11 mouse cellular contexts compared by ENCODE assay signal in the genomic region with DNA sequence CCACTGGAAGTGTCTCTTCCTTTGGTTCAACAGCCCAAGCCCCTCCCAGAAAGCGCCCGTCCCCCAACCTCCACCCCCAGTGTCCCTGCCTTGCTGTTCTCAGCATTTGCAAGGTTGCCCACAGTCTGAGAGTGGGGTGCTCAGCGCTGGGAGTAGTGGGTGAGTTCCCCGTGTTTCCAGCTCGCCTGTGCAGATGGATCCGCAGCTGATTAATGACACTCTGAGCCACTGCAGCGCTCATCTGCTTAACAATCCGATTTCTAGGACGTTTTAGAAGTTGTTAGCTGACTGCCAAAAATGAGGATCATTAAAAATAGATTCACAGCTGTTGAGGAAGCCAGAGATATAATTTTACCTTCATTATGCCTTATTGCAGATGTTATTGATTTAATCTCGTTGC.
DNase-seq lines count a peak whose midpoint lies in the region; ATAC-seq lines count a peak whose summit lies in the region.
"Had no signal": no experiment of that assay in that cellular context is flagged by ENCODE, and none has a peak within 500 bp of the region (broad histone marks: within the 10 kb centered on the region; RNA-seq: fewer than 3 reads in every experiment).

No protein-coding gene starts in this region.

- H3K9me3 ChIP-seq in forebrain, embryonic 14.5 days (replicated peaks; ENCODE audit: control insufficient read depth, low read length): no peaks in the 10 kb centered on the region
- H3K9me3 ChIP-seq in kidney, embryonic 15.5 days (replicated peaks): no peaks in the 10 kb centered on the region
- H3K9me3 ChIP-seq: heart, embryonic 13.5 days; stomach, embryonic 15.5 days had no signal

- 78% methylated on average over 10 of the region's 10 CpGs for WGBS in forebrain, embryonic 14.5 days
- 61% methylated on average over 10 of the region's 10 CpGs for WGBS in kidney, embryonic 15.5 days

- intact Hi-C loops in left cerebral cortex, postnatal 25 days (cut with DNase I): no loop called here
- intact Hi-C loops in left cerebral cortex, postnatal 10 days (cut with DNase I): no loop called here
- intact Hi-C loops in heart, postnatal 14 days (cut with DNase I): no loop called here

- H3K9ac ChIP-seq in forebrain, embryonic 14.5 days (ENCODE audit: low read length): no peak overlapping the region
- no peak overlapping the region for H3K9ac ChIP-seq in kidney, embryonic 15.5 days
- H3K9ac ChIP-seq: heart, embryonic 13.5 days; stomach, embryonic 15.5 days had no signal

- H3K36me3 ChIP-seq in forebrain, embryonic 14.5 days (ENCODE audit: control insufficient read depth, insufficient read depth, low read length): no peaks in the 10 kb centered on the region
- no peaks in the 10 kb centered on the region for H3K36me3 ChIP-seq in kidney, embryonic 15.5 days
- H3K36me3 ChIP-seq: heart, embryonic 13.5 days; stomach, embryonic 15.5 days had no signal

- H3K27ac ChIP-seq in forebrain, embryonic 14.5 days (ENCODE audit: low read depth, low read length): peak overlapping the region; percentile 52; the same call in 1 of the 2 replicates
- no peak overlapping the region for H3K27ac ChIP-seq in kidney, embryonic 15.5 days
- H3K27ac ChIP-seq: heart, embryonic 13.5 days; stomach, embryonic 15.5 days had no signal

- no peaks in the 10 kb centered on the region for H3K27me3 ChIP-seq in forebrain, embryonic 14.5 days (replicated peaks; ENCODE audit: control insufficient read depth, insufficient read depth, low read length)
- no peaks in the 10 kb centered on the region for H3K27me3 ChIP-seq in kidney, embryonic 15.5 days

- H3K4me1 ChIP-seq in forebrain, embryonic 14.5 days (ENCODE audit: control insufficient read depth, insufficient read depth, low read length): peaks cover 5% of the 10 kb centered on the region; the same call in 1 of the 2 replicates
- H3K4me1 ChIP-seq in kidney, embryonic 15.5 days: peaks cover 7% of the 10 kb centered on the region
- H3K4me1 ChIP-seq: heart, embryonic 13.5 days; stomach, embryonic 15.5 days had no signal

- ATAC-seq in forebrain, embryonic 14.5 days: peak; percentile 57; the same call in 1 of the 2 replicates
- ATAC-seq in kidney, embryonic 15.5 days (replicated peaks; ENCODE audit: low FRiP score): no peak

- H3K4me3 ChIP-seq in forebrain, embryonic 14.5 days (ENCODE audit: low read depth, low read length): no peak overlapping the region
- H3K4me3 ChIP-seq in kidney, embryonic 15.5 days (replicated peaks): no peak overlapping the region
- H3K4me3 ChIP-seq: heart, embryonic 13.5 days; stomach, embryonic 15.5 days had no signal

- H3K4me2 ChIP-seq in forebrain, embryonic 14.5 days (ENCODE audit: low read length): no peak overlapping the region
- H3K4me2 ChIP-seq in kidney, embryonic 15.5 days: no peak overlapping the region
- H3K4me2 ChIP-seq: heart, embryonic 13.5 days; stomach, embryonic 15.5 days had no signal

- DNase-seq in left cerebral cortex, postnatal 25 days (ENCODE audit: low spot score in 2 of 2): peak; percentile 32 to 48
- no peak for DNase-seq in left cerebral cortex, postnatal 10 days (ENCODE audit: extremely low spot score in 1 of 2, low spot score in 2 of 2)
- DNase-seq in forebrain, embryonic 14.5 days (ENCODE audit: low spot score): peak; percentile 63
- DNase-seq in layer of hippocampus, adult 8-10 months (ENCODE audit: low spot score in 2 of 2): peak; percentile 47 to 48
- DNase-seq in right cerebral cortex, postnatal 14 days: peak; percentile 10
- DNase-seq in heart, postnatal 14 days: no peak
- DNase-seq in T-cell, adult 2 months (ENCODE audit: low spot score): no peak
- DNase-seq: kidney, adult 8-10 months had no signal

Comparison
In these comparisons a context has a peak if more than half of its experiments do, and no peak if none do; other contexts are left out.
1. DNase-seq: peak in left cerebral cortex, postnatal 25 days (2 of 2), forebrain, embryonic 14.5 days (single experiment), layer of hippocampus, adult 8-10 months (2 of 2) and right cerebral cortex, postnatal 14 days (single experiment); none in left cerebral cortex, postnatal 10 days (0 of 2), heart, postnatal 14 days (0 of 2) and T-cell, adult 2 months (single experiment).